Mouse (Mus musculus) liver, embryonic 14.5 days (tissue): ENCODE data around the gene Rbm8a2.

Experiments used
- CTCF ChIP-seq: IDR thresholded peaks from 2 replicates; pipeline ENCODE4 v1.5.1; 2016; ENCODE audit warnings: antibody characterized with exemption, low read depth, control low read depth
- EP300 ChIP-seq: IDR thresholded peaks from 2 replicates; pipeline ENCODE4 v1.6.1; 2016; ENCODE audit warnings: antibody characterized with exemption, low read depth

GRCm38 (mm10) chr1:175943168-175943567, 35.7 kb downstream of the Rbm8a2 start:
- no peak for TF ChIP-seq CTCF
- TF ChIP-seq EP300, result no peak
